Mouse (Mus musculus) thymus, adult 2 months (tissue): ENCODE measurements around the gene Dync1i2. TPM values are rescaled to one million over a fixed set of nuclear protein-coding genes. Genes with fewer than 3 reads are reported as not detected.

Source experiments
- DNase-seq: peaks from one replicate; pipeline ENCODE4 v3.0.0; 2021
- H3K27ac ChIP-seq: fragments of 200-500 bp; 2 replicates; pipeline ENCODE4 v1.5.1; 2012; ENCODE audit warnings: low read length, control low read depth; ENCODE audit not compliant: control insufficient read depth, insufficient read depth
- H3K27me3 ChIP-seq: fragments of 200-500 bp; 2 replicates; pipeline ENCODE4 v1.6.1; 2012; ENCODE audit warnings: mild to moderate bottlenecking, low read length, moderate library complexity, mixed read lengths; ENCODE audit not compliant: control insufficient read depth, insufficient read depth
- H3K36me3 ChIP-seq: fragments of 200-500 bp; 2 replicates; pipeline ENCODE4 v1.6.1; 2012; ENCODE audit warnings: mild to moderate bottlenecking, low read length, moderate library complexity; ENCODE audit not compliant: control insufficient read depth, insufficient read depth
- H3K4me1 ChIP-seq: fragments of 200-500 bp; replicated peaks from 2 replicates; pipeline ENCODE4 v1.6.1; 2012; ENCODE audit warnings: low read length; ENCODE audit not compliant: control insufficient read depth, insufficient read depth
- H3K4me3 ChIP-seq: fragments of 200-500 bp; 2 replicates; pipeline ENCODE4 v1.5.1; 2012; ENCODE audit warnings: mild to moderate bottlenecking, low read length, control low read depth, moderate library complexity; ENCODE audit not compliant: control insufficient read depth, insufficient read depth
- CTCF ChIP-seq: fragments of 200-500 bp; IDR thresholded peaks from 2 replicates; pipeline ENCODE4 v1.5.1; 2012; ENCODE audit warnings: mild to moderate bottlenecking, control low read depth, low read length, moderate library complexity, borderline replicate concordance; ENCODE audit not compliant: control insufficient read depth, poor library complexity, insufficient read depth; ENCODE audit errors: extremely low read depth
- POLR2A ChIP-seq: fragments of 200-500 bp; IDR thresholded peaks from 2 replicates; pipeline ENCODE4 v1.6.1; 2012; ENCODE audit warnings: mild to moderate bottlenecking, low read length, control low read depth, moderate library complexity; ENCODE audit not compliant: control insufficient read depth, poor library complexity, insufficient read depth; ENCODE audit errors: extremely low read depth
- WGBS: fragments of 180-500 bp; shearing (Covaris S2); methylation state at CpG from one replicate; pipeline ENCODE4 v1.1.7; 2018; 5-methylcytosine and 5-hydroxymethylcytosine counted together
- polyA plus RNA-seq: library from polyadenylated mRNA; depleted of rRNA; stranded (reverse); fragments of >200 nt; gene quantifications from 2 replicates; pipeline ENCODE4 v1.2.3, GENCODE M21; 2012

Dync1i2 gene
- polyA plus RNA-seq, 1 experiment = 26.2 TPM

DNA sequence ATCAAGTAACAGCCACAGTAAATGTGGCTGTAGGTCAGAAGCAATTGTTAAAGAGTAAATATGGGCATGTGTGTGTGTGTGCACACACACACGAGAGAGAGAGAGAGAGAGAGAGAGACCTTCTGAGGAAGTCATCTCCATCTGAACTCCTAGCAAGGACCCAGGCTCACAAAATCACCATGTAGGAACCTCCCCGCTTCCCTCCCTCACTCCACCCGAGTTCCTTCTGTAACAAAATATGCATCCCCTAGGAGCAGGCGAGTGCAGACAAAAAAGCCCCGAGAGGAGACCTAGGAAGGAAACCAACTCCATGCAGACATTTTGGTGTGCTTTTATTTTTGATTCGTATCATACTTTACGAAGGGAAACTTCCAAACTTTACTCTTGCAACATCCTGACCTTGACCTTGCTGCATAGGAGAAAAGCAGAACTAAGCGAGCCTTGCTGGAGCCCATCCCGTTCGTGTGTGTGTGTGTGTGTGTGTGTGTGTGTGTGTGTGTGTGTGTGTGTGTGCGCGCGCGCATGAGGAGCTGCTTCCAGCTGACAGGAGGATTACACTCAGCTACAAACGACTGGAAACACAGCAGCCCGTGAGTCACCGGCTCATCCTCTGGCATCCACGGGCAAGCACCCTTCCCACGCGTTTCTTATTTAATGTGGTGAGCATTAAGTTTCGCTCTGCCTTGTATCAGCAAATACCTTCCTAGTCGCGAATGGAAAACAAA is 62.6 kb downstream of the Dync1i2 start:
- DNase-seq = no peak

DNA sequence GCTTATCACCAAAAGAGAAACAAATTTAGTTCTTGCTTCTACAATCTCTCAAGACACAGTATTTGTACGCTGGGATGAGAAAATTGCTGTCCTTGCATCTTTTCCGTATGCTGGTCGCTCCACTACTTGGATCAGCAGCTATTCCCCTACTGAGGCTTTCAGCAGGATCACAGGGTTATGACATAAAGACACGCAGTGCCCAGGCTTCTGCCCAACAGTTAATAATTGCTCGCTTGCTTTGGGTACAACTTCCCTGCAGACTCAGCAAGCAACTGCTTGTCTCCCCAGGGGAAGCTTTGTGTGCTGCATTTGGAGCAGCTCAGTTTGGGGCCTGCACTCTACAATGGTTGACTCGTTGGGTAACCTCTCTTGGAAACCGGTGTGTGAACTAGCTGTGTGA is 64.2 kb downstream of the Dync1i2 start:
- 97% methylated on average over 7 of the region's 7 CpGs for WGBS
- Histone ChIP-seq H3K27me3 (no peaks in the 10 kb centered on the region), H3K36me3 (peaks cover 32% of the 10 kb centered on the region), H3K27ac (no peak overlapping the region), H3K4me3 (no peak overlapping the region), H3K4me1 (no peaks in the 10 kb centered on the region)
- no peak for TF ChIP-seq POLR2A
- no peak for TF ChIP-seq CTCF
- no peak for DNase-seq

More for the DNA sequence above, 62.6 kb downstream of the Dync1i2 start:
- Histone ChIP-seq H3K4me1 (no peaks in the 10 kb centered on the region), H3K27ac (no peak overlapping the region), H3K27me3 (no peaks in the 10 kb centered on the region), H3K36me3 (peaks cover 26% of the 10 kb centered on the region), H3K4me3 (0 out of 2 replicates have a peak overlapping the region, but pooled peaks have one; percentile 5)
- TF ChIP-seq POLR2A = no peak
- TF ChIP-seq CTCF = no peak
- WGBS = 64% methylated on average over 22 of the region's 23 CpGs

DNA sequence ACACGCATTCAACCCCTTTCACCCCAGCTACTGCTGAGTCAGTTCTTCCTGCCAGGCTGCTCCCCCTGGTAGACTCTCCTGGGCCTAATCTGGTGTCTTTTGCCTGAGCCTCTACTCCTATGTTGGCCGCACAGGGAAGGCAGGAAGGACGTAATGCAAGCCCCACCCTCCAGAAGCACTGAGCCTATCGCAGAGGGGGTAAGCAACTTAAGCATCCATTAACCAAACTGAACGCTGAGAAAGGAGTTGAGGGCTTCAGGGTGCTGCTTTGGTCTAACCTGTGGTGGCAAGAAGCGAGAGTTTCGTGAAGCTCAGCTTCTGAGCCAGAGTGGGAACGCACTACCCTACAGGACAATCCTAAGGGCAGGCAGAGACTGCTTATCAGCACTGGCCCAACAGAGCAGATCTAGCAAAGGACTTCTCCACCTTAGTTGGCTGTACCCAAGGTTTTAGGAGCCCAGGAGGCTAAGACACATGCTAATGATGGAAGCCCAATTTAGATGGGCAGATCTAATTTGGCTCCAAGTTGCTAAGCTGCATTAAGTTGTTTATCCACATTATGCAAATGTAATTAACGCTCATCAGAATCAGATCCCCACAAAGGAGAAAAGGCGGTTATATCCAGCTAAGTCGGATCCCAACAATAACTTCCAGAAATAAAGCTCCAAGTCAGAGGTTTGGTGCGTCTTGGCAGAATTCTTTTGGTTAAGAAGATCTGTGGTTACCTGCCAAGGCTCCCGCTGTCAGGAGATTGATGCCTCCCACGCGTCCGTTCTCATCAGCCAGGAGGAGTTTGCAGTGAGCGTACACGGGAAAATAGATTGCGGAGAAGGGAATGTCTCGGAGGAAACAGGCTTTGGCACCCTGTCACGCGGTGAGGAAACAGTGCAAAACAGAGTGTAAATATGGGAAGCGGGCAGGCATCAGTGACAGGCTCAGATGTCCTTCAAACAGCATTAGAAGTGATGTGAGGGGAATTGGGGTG is 67.6 kb downstream of the Dync1i2 start:
- no peaks in the 10 kb centered on the region for H3K4me1 ChIP-seq
- no peak for DNase-seq
- no peak overlapping the region for H3K27ac ChIP-seq
- no peak overlapping the region for H3K4me3 ChIP-seq
- WGBS = 95% methylated on average over 23 of the region's 23 CpGs
- TF ChIP-seq CTCF = no peak
- no peak for TF ChIP-seq POLR2A
- no peaks in the 10 kb centered on the region for H3K27me3 ChIP-seq
- H3K36me3 ChIP-seq = peaks cover 40% of the 10 kb centered on the region

DNA sequence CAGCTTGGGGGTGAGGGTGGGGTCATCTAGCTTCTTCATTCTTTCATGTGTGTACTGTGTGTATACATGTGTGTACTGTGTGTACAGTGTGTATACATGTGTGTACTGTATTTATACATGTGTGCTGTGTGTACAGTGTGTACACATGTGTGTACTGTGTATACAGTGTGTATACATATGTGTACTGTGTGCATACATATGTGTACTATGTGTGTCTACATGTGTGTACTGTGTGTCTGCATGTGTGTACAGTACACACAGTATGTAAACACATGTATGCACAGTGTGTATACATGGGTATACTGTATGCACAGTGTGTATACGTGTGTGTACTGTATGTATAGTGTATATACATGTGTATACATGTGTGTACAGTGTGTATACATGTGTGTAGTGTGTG is 70.5 kb downstream of the Dync1i2 start:
- H3K27me3 ChIP-seq = no peaks in the 10 kb centered on the region
- H3K36me3 ChIP-seq = peaks cover 24% of the 10 kb centered on the region
- 100% methylated on average over 1 of the region's 1 CpGs for WGBS
- DNase-seq = no peak
- H3K4me3 ChIP-seq = no peak overlapping the region
- H3K27ac ChIP-seq = no peak overlapping the region
- TF ChIP-seq POLR2A = no peak
- TF ChIP-seq CTCF = no peak
- H3K4me1 ChIP-seq = no peaks in the 10 kb centered on the region

DNA sequence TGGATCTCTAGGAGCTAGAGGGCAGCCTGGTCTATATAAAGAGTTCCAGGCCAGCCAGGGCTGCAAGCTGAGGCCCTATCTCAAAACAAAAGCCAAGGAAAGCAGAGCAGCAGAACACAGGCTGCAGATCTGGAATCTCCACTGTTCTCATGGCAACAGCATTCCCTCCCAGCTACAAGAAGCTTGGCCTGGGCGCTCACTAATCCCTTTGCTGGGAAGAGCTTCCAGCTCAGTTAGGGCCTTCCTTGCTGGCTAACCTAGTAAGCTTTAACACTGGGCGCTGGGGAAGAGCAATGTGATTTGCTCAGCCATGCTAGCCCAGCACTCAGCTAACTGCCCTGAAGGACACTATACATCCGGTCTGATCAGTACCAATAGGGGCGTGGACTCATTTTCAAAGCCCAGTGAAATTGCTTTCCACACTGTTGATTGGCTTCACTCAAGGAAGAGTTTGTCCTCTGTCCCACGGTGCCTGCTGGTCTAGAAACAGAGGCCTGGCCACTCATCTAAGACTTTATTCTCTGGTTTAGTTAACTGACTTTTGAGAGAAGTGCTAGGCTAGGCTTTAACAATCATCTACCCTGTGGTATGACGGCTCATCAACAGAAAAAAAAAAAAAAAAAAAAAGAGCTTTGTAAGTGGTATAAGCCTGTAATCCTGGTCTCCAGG is 78.7 kb downstream of the Dync1i2 start:
- no peaks in the 10 kb centered on the region for H3K27me3 ChIP-seq
- WGBS = 97% methylated on average over 6 of the region's 6 CpGs

DNA sequence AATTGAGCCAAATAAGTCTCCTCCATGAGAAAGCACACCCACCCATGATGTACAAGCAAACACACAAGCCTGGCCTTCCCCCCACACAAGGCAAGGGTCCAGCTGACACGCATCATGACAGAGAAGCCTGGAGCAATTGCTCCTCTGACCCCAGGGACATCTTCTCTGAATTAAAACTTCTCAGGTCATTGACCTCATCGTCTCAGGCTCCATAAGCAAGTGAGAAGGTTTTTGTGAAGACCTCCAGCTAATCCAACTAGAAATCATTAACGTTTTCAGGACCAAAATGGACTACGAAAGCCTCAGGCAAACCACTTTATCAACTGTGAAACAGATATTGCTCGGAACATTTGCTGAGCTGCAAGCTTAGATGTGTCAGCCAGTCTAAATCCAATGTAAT is 80.1 kb downstream of the Dync1i2 start:
- no peak overlapping the region for H3K4me3 ChIP-seq
- 95% methylated on average over 5 of the region's 5 CpGs for WGBS
- H3K27ac ChIP-seq = no peak overlapping the region
- H3K4me1 ChIP-seq = no peaks in the 10 kb centered on the region
- TF ChIP-seq CTCF = no peak
- TF ChIP-seq POLR2A = no peak
- H3K27me3 ChIP-seq = no peaks in the 10 kb centered on the region
- DNase-seq = no peak
- peaks cover 27% of the 10 kb centered on the region for H3K36me3 ChIP-seq

More for the DNA sequence above, 78.7 kb downstream of the Dync1i2 start:
- Histone ChIP-seq H3K4me3 (no peak overlapping the region), H3K27ac (no peak overlapping the region), H3K36me3 (peaks cover 18% of the 10 kb centered on the region), H3K4me1 (no peaks in the 10 kb centered on the region)
- TF ChIP-seq CTCF (no peak), POLR2A (no peak)
- DNase-seq = no peak
